Mouse (Mus musculus) T-cell, adult 2 months (primary cell): ENCODE measurements around the gene Ttll5.

Experiments
- DNase-seq: peaks from one replicate; pipeline ENCODE4 v3.0.0; 2022; ENCODE audit warnings: low spot score

Gene Ttll5

DNA sequence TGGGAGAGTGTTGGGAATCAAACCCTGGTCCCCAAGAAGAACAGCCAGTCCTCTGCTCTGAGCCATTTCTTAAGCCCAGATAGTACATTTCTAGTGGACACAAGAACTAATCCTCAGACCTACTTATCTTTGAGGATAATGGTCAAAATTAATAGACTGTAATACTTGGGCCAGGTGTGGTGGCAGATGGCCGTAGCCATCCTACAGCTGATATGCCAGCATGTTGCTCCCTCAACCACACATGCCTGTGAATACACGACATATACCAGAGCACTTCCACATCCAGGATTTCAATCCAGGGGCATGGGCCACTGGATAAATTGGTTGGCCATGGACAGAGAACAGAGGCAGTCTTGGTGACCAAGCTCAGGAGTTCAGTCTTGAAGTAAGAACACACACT is 230.8 kb downstream of the Ttll5 start:
- no peak for DNase-seq

DNA sequence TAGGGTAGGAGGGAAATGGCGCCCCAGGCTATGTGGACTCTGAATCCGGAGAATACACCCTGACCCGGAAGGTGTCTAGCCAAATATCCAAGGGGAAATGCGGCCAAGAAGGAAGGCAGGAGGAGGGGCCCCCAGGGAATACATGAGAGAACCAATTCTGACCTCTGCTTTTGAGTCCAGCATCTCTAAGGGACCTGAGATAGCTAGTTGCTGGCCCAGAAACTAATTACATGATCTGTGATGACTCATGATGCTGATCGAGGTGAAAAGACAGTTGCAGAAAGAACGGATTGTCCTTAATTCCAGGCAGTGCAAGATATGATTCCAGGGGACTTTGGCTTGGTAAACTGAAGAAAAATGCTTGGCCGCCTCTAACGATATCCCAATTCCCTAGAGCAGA is 232.5 kb downstream of the Ttll5 start:
- DNase-seq: no peak

DNA sequence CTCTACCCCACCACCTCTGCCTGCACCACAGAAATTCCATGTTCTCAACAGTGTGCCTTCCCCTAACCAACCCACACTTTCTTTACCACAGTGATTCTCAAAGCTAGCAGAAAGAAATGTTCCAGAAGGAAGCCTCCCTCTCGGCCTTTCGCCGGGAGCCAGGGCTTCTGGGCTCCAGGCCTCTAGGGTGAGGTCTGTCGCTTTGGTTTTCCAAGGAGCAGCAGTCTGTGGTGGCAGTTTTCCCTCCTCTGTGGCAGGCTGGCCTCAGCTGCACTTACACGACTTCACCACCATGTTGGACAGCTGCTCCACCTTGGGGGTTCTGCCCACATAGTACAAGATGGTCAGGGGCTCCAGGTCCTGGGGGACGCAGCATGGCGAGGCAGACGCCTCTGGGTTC is 233.1 kb downstream of the Ttll5 start:
- no peak for DNase-seq

DNA sequence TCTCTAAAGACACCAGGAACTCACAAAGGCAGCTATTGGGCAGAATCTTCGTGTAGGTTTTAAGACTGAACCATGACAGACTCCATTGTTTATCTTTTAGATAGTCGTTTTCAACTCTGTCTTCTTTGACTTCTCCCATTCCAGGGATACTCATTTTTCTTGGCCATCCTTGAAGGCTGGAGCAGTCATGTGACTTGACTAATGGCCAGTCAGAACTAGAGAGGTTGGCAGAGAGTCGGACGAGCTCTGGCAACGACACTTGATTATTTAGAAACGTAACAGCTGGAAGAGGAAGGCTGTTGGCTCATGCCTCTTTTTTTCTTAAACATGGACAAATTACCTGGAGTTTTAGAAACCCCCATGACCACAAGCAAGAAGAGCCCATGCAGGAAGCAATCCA is 234.9 kb downstream of the Ttll5 start:
- DNase-seq: no peak

DNA sequence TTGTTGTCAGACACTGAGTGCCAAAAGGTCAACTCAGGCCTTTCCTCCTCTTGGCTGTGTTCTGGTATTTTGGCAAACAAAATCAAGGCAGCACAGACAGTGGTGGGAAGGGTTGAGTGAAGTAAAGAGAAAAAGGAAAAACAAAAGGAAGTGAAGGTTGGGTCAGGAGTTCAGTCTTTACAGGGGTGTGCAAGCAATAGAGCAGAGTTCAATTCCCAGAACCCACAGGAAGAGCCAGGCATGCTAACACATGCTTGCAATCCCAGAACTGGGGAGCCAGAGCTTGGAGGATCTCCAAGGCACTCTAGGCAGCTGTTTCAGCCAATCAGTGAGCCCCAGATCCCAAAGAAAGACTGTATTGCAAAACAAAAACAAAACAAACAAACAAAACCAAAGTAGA is 240.3 kb downstream of the Ttll5 start:
- no peak for DNase-seq

DNA sequence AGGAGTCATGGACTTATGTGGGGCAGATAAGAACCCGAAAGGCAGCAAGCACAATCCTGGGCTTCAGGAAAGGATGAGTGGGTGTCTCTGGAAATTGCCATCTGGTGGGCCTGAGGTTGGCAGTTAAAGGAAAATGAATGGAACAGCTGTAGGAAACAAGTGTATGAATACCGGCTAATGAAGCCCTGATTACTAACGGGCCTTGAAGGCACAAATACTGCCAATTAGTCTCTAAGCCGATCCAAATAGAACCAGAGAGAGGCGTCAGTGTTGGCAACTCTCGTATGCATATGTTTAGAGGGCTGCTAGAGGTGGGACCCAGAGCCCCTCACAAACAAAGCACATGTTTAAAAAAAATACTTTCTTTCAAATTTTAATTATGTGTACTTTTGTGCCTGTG is 247.0 kb downstream of the Ttll5 start:
- no peak for DNase-seq

DNA sequence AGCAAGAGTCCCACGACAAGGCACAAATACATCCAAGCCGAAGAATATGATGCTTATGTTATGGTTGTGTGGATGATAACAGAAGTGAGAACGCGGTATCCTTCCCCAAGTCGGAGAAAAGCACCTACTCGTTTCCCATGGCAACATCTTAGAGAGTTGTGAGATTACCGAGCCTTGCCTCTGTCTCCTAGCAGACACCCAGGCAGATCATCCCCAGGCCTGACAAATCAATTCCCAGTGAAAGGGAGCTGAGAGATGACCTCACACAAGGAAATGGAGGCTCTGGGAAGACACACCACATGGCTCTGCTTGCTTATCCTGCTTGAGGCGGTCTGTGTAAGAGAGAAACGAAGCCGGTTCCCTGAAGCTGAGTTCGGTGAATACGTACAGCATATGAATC is 250.2 kb downstream of the Ttll5 start:
- DNase-seq: no peak

DNA sequence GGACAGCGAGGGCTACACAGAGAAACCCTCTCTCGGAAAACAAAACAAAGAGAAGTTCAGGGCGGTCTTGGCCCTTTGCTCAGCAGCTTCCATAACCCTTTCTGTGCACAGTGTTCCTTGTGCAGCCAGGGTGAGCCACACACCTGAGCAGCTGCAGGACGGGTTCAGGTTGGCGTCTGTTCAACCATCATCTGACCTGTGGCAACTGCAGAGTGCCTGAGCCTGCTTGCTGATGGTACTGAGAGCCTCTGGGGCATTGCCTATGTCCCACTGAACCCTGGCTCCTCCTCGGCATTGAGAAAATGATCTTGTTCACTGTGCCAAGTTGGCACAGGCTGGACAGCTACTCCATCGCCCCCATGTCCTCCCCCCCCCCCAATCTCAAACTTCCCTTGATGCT is 250.9 kb downstream of the Ttll5 start:
- no peak for DNase-seq

DNA sequence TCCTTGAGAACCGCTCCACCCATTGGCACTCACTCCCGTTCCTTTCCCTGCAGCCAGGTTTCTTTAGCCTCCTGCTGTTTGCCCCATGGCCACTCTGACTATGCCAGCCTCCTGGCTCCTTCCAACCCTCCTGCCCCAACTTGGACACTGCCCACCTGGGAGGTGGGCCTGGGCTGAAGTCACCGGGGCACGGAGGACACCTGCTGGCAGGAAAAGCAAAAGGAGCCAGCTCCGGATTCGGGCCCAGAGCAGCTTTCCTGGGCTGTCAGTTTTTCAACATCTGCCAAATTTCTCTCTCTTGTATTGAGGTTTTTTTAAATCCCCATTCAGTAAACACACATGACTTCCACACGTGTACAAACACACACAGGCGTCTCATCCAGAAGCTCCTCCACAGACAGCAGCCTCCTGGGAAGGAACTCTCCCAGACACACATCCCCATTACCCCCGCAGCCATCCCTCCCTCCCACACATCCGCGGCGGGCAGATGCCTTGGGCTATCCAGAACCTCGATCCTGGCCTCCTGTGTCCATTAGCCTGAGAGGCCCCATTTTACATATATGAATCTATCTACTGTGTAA is 252.0 kb downstream of the Ttll5 start:
- DNase-seq: no peak

DNA sequence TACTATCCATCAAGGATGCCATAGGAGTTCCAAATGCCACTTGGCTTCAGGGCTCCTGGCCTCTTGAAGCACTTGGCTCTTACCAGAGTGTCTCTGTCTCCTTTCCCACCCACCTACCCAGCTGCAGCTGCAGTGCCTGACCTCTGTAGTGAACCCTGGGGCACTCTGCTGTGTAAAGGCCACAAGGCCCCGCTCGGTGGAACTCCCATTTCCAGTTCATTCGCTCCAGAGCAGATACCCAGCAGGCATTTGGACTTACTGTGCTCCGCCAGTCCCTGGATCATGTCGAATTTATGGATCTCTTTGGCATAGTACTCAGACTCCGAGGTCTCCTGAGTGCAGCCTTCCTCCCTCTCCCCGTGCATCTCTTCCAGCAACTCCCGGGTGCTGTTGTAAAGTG is 252.9 kb downstream of the Ttll5 start:
- no peak for DNase-seq

DNA sequence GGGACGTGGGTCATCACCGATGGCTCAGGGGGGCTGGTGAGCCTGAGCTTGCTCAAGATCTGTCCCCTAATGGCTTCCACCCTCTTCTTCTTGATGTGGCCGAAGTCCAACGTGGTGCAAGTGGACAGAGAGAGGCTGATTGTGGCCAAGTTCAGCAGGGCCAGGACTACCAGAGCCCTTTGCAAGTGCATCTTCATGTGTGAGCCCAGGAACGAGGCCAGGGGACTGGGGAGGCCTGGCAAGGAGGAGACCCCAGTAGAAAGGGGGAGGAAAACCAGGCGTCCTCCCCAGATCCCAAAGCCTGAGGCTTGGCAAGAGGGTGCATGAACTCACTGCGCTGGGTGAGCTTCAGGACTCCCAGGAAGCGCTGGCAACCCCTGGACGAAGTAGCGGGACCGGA is 253.3 kb downstream of the Ttll5 start:
- DNase-seq: no peak

DNA sequence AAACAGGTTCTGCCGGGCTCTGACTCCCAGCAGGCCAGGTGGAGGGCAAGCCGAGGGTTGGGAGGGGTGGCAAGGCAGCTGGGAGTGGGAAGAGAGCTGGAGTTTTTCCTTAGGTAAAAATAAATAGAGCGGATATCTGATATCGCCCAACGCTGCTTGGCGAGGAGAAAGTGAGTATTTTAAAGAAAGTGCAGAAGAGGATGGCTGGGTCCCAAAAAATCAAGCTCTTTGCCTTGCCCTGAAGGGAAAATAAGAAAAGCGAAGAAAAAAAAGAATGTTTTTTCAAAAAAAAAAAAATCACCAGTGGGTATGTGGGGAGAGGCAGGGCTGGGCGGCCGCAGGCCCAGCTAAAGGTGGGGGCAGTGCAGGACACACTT is 253.7 kb downstream of the Ttll5 start:
- DNase-seq: no peak

DNA sequence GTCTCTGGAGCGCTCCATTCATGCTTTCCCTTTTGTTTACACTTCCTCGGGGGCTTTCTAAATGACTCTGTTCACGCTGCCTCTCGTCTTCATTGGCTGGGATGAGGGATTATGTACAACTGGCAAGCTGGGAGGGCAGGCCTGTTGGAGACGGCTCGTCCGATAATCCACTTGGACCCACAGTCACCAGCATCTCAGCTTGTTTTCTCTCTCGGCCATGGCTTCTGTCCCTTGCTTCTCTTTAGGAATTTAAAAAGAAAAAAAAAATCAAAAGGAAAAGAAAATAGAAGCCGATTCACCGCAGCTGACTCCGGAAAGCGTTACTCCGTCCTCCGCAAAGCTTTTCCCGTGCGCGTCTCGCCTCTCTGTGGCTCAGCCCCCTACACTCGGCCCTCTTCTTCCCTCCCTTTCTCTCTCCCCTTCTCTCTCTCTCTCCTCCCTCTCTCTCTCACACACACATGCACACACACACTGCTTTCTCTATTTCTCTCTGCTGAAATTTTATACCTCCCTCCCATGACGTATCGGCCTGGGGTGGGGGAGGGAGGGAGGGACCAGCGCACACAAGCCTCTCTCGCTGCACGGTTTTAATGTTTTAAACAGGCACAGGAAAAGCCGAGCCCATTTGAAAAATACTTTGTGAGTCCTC is 254.2 kb downstream of the Ttll5 start, which contains the start of gene Tgfb3:
Tgfb3 (minus strand) TSS at position 489 of the 649 bp plus-strand sequence.
- DNase-seq: peak; percentile 10

DNA sequence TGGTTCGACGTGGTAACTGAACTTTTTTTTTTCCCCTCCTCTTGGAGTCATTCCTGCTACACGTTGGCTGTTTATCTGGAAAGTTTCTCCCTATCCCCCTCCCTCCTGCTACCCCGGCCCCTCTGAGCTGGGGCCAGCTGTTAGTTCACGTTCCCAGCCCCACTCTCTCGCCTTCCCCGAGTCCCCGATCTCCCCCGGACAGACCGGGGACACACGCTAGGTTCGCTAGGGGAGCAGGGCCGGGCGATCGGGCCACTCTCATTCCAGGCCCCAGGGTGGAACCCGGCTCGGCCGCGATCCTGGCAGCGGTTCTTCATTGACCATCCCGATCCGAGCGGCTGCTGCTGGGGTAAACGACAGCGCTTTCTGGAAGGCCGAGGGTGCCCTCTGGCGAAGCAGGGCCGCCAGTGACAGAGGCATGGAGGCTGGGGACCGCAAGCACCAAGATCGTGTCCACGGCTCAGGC is 254.8 kb downstream of the Ttll5 start:
- peak; percentile 75 for DNase-seq

DNA sequence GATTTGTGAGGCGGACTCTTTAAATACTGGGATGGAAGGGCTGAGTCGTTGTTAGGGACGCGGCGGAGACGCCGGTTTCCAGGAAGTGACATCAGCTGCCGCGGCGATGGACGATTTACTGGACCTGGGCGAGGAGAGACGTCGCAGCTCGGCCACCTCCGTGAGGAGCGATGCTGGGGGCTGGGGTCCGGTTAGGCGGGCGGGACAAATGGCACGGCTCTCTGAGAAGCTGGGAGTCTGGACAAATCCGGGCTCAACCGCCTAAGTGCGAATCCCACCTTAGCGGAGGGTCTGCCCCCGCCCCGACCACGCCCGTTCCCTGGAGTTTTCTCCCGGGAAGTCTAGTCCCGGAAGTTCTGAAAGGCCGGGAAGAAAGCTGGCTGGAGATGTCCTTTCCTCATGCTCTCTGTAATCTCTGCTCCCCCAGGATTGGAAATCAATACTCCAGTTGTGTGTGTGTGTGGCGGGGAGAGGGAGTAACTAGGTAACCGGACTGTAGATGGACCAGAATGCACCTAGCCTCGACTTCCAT is 258.1 kb downstream of the Ttll5 start, which contains the start of gene Ift43:
Ift43 (plus strand) TSS at position 61 of the 532 bp plus-strand sequence.
- no peak for DNase-seq

DNA sequence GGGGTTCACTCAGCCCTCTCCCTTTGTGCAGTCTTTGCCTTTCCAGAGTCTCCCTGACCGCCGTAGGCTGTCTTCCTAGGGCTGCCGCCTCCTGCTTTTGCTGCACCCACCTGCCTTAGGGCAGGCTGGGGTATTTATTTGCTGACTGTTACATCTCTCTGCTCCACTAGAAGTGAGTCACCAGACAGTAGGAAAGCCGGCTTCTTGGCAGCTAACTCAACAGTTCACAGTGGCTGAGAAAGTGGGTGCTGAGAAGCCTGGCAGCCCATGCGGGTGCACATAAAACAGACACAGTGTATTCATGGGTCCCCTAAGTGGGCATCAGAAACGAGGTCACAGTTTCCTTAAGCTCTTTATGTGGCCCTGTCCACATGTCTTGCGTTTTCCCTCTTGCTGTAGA is 261.4 kb downstream of the Ttll5 start:
- no peak for DNase-seq

DNA sequence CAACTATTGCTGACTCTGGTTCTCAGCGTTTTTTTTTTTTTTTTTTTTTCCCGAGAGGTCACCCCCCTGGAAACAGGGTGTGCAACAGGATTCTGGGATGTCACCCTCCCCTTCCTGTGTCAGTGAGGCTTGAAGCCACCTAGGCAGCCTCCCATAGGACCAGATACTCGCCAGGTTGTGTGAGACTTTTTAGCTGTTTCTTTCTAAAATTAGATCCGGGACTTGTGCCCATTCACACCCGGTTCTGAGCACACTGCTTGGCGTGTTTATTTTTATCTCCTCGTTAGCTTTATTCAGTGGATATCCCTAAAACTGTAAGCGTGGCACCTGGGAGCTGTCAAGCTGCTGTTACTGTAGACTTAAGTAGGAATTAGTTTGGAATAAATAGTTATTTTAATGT is 262.1 kb downstream of the Ttll5 start:
- DNase-seq: no peak

DNA sequence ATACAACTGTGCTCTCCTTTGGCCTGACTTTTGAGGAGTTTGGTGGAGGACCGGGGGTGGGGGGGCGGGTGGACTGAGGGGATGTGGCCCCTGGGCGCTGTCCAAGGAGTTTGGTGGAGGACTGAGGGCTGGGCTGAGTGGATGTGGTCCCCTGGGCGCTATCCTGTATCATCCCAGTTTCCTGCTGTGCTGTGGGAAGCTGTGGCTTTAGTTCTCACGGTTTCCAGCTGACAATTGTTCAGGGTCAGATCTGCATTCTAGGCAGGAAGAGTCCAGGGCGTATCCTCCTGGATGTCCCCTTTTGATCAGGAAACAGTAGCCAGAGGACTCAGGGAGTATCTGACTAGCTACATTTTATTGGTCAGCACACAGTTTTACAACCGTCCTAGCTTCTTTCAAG is 263.6 kb downstream of the Ttll5 start:
- DNase-seq: no peak

DNA sequence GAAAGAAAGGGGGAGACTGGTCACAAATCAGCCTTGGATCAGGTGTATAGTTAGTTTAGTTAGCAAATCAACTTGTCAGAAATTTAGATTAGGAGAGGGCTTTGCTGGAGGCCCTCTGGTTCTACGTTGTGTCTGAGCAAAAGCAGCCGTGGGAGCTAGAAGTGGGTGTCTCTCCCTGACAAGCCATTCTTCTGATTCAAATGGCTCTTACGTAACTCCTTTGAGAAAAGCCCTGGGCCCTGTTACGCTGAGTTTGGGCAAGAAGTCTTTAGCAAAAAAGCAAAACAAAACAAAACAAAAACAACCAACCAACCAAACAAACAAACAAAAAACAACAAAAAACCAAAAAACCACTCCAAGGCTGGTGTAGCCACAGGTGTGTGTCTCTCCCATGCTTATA is 266.3 kb downstream of the Ttll5 start:
- DNase-seq: no peak

DNA sequence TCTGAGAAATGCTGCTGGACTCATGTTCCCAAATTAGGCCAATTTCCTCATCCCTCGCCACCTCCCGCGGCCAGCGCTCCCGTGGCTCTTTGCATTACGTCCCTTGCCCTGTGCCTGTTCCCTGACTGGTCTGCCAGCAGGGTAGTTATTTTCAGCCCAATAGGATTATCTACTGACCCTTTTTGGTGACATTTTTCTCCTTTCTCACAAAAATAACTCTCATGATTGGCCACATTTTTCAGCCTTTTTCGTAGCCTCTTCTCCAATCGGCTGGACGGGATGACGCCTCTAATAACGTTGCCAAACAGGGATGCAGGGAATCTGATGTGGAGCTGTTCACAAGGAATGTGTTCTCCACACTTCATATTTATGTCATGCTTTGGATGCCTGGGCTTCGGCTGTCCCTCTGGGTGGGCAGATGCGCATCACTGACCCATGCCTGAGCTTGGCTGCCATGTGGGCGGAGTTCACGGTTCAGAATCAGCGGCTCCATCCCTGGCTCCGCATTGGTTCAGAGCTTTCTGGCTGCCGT is 267.2 kb downstream of the Ttll5 start:
- DNase-seq: no peak

DNA sequence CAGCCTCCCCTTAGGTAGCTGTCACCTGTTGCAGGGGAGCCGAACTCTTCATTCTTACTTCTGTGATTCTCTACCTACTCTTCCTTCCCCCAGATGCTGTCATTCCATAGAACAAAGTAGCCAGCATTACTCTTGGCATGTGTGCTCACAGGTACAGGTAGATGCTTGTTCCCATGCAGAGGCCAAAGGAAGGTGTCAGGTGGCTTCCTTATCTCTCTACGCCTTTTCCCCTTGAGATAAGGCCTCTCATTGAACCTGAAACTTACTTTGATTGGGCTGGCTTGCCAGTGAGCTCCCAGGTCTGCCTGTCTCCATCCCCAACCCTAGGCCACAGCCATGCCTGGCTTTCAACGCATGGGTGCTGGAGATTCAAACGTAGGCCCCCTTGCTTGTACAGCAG is 269.6 kb downstream of the Ttll5 start:
- no peak for DNase-seq

DNA sequence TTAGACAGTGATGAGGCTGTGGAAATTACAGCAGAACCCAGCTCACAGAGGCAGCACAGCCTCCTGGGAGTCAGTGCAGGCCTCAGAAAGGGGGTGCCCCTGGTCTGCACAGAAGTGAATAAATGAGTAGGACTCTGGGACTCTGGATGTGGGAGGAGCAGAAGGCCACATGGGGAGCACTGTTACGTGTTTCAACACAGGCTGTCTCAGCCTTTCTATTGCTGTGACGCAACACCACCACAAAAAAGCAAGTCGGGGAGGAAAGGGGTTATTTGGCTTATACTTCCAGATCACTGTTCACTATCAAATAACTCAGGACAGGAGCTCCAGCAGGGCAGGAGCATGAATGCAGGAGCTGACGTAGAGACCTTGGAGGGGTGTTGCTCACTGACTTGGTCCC is 271.3 kb downstream of the Ttll5 start:
- no peak for DNase-seq

DNA sequence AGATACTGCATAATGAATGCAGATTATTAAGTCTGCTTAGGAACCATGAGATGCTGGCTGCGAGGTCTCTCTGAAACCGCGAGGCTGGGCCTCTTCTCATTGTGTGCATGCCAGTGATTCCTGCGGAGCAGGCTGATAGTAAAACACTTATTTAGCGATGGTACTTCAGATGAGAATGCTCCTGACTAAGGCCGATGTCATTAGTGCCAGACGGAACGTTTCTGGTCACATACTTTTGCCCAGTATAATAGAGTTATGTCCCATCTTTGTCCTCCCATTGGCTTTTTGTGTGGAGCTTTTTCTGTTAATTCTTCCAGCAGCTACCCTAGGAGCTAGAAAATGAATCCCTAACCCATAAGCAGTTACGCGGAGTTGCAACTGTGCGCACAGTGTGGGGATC is 273.3 kb downstream of the Ttll5 start:
- DNase-seq: no peak

DNA sequence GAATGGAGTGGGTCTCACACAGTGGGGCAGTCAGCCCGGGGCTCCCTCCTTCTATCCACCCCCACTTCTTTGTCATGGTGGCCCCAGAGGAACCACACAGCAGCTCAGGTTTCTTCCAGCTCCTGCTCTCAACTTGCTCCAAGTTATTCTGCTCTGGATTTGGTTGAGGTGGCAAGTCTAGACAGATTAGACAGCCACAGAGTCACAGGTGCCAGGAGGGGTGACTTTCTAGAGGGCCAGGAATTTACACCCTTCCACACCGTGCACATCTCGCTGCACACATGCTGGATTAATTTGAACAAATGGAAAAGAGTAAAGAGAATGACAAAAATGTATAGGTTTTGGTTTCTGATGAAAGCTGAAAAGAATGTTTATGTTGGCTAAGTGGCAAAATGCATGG is 276.3 kb downstream of the Ttll5 start:
- no peak for DNase-seq
